Mouse (Mus musculus): ENCODE measurements around the gene Otub1.

DNA sequence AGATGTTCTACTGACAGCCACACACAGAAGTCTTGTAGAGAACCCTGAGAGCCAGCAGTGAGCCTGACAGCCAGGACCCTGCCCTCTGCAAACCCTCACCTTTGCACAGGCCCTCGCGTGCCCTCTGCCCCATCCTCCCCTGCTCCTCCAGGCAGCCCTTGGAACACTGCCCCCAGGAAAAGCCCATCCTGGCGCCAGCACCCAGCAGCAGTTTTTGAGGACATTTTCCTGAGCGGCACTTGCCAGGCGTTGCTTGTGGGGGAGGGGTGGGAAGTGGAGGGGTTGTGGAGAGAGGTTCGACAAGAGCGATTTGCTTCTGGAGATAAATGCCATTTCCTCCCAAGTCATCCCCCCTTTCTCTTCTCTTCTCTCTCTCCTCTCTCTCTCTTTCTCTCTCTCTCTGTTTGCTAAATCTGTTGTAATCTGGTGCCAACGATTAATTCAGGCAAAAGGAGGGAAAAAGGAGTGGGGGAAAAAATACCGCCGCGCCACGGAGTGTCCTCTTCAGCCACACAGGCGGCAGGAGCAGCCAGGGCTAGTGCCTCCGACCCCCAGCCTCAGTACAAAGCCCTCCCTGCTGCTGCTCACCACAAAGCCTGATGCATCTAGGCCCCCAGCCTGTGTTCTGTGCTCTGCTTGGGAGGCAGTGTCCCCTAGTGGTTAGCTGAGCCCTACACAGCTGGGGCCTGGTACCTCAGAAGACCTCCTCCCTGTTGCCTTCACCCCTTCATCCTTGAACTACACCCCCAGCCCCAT, 45.8 kb downstream of the Otub1 start:
- TF ChIP-seq CTCF (IDR thresholded peaks at IDR 0.05; ENCODE audit: low read depth, low read length), result peak; percentile 93
- no peak for TF ChIP-seq POLR2A (IDR thresholded peaks at IDR 0.05; ENCODE audit: extremely low read depth, insufficient read depth, low read length)

All from liver, adult 2 months (tissue).